8 mouse cellular contexts compared by ENCODE assay signal in genomic region chr12:116404012-116404679, GRCm38 (mm10). TPM values are rescaled to one million over a fixed set of nuclear protein-coding genes. Genes with fewer than 3 reads are reported as not detected.
A peak's percentile ranks its signal among the peaks of the same experiment; 100 is the strongest.
DNase-seq lines count a peak whose midpoint lies in the region; ATAC-seq and TF ChIP-seq lines count a peak whose summit lies in the region.

No protein-coding gene starts in this region.

- peaks cover 26% of the 10 kb centered on the region; the same call in 1 of the 2 replicates for H3K9me3 ChIP-seq in forebrain, embryonic 11.5 days (ENCODE audit: control insufficient read depth, low read length)
- no peaks in the 10 kb centered on the region for H3K9me3 ChIP-seq in intestine, postnatal 0 days (ENCODE audit: control insufficient read depth)
- H3K9me3 ChIP-seq in midbrain, embryonic 14.5 days (ENCODE audit: control insufficient read depth, low read length): peaks cover 20% of the 10 kb centered on the region

- no peak overlapping the region for H3K27ac ChIP-seq in forebrain, embryonic 11.5 days (ENCODE audit: low read depth, low read length)
- H3K27ac ChIP-seq in intestine, postnatal 0 days (ENCODE audit: low read depth, low read length): no peak overlapping the region
- peak overlapping the region; percentile 20; the same call in 1 of the 2 replicates for H3K27ac ChIP-seq in midbrain, embryonic 14.5 days (replicated peaks; ENCODE audit: low read depth, low read length)

- 96% methylated on average over 18 of the region's 18 CpGs for WGBS in forebrain, embryonic 11.5 days
- WGBS in intestine, postnatal 0 days: 96% methylated on average over 18 of the region's 18 CpGs
- 97% methylated on average over 18 of the region's 18 CpGs for WGBS in midbrain, embryonic 14.5 days

- peak overlapping the region; percentile 73; the same call in 1 of the 2 replicates for H3K4me3 ChIP-seq in forebrain, embryonic 11.5 days (ENCODE audit: low read depth, low read length)
- H3K4me3 ChIP-seq in intestine, postnatal 0 days (ENCODE audit: low read depth, low read length): no peak overlapping the region; the same call in 1 of the 2 replicates
- H3K4me3 ChIP-seq in midbrain, embryonic 14.5 days (replicated peaks; ENCODE audit: low read depth, low read length): peak overlapping the region; percentile 71

- no peak overlapping the region for H3K9ac ChIP-seq in forebrain, embryonic 11.5 days (ENCODE audit: low read length)
- H3K9ac ChIP-seq in intestine, postnatal 0 days (ENCODE audit: low read depth, low read length): no peak overlapping the region
- peak overlapping the region; percentile 45; the same call in 1 of the 2 replicates for H3K9ac ChIP-seq in midbrain, embryonic 14.5 days (replicated peaks; ENCODE audit: low read length)

- H3K27me3 ChIP-seq in forebrain, embryonic 11.5 days (ENCODE audit: control insufficient read depth, insufficient read depth, low read length): no peaks in the 10 kb centered on the region
- no peaks in the 10 kb centered on the region for H3K27me3 ChIP-seq in intestine, postnatal 0 days (replicated peaks; ENCODE audit: control insufficient read depth, insufficient read depth, low read length)
- no peaks in the 10 kb centered on the region for H3K27me3 ChIP-seq in midbrain, embryonic 14.5 days (ENCODE audit: control insufficient read depth, insufficient read depth, low read length)

- TF ChIP-seq CTCF in intestine, postnatal 0 days (IDR thresholded peaks at IDR 0.05; ENCODE audit: low read depth): no peak

- peaks cover 10% of the 10 kb centered on the region; the same call in 1 of the 2 replicates for H3K36me3 ChIP-seq in forebrain, embryonic 11.5 days (ENCODE audit: control insufficient read depth, insufficient read depth, low read length)
- no peaks in the 10 kb centered on the region for H3K36me3 ChIP-seq in intestine, postnatal 0 days (ENCODE audit: control insufficient read depth, insufficient read depth)
- no peaks in the 10 kb centered on the region for H3K36me3 ChIP-seq in midbrain, embryonic 14.5 days (ENCODE audit: control insufficient read depth, insufficient read depth, low read length)

- no peak for ATAC-seq in forebrain, embryonic 11.5 days (replicated peaks; ENCODE audit: low FRiP score)
- no peak for ATAC-seq in intestine, postnatal 0 days
- no peak for ATAC-seq in midbrain, embryonic 14.5 days (ENCODE audit: low FRiP score, low TSS enrichment)

- peaks cover 3% of the 10 kb centered on the region for H3K4me1 ChIP-seq in forebrain, embryonic 11.5 days (replicated peaks; ENCODE audit: control insufficient read depth, insufficient read depth, low read length)
- no peaks in the 10 kb centered on the region for H3K4me1 ChIP-seq in intestine, postnatal 0 days (replicated peaks; ENCODE audit: control insufficient read depth, insufficient read depth, low read length)
- peaks cover 6% of the 10 kb centered on the region for H3K4me1 ChIP-seq in midbrain, embryonic 14.5 days (ENCODE audit: control insufficient read depth, insufficient read depth, low read length)

- H3K4me2 ChIP-seq in forebrain, embryonic 11.5 days (ENCODE audit: low read depth, low read length, severe bottlenecking): peak overlapping the region; percentile 78
- H3K4me2 ChIP-seq in intestine, postnatal 0 days (replicated peaks; ENCODE audit: low read depth): peak overlapping the region; percentile 94
- H3K4me2 ChIP-seq in midbrain, embryonic 14.5 days (ENCODE audit: low read length): peak overlapping the region; percentile 93

- peak; percentile 4 for DNase-seq in lung, postnatal 10 days
- DNase-seq in lung, adult 18-20 months: no peak
- DNase-seq in cerebellum, adult 11-12 months: peak; percentile 53
- peak; percentile 54 for DNase-seq in forebrain, embryonic 11.5 days (ENCODE audit: low spot score)
- no peak for DNase-seq in midbrain, embryonic 14.5 days
- DNase-seq in Muller cell, postnatal 12 days (ENCODE audit: inconsistent ontology term): no peak
- no peak for DNase-seq in urinary bladder, postnatal 36 days (ENCODE audit: low spot score in 2 of 2)

RNA-seq across cellular contexts. Expression of gene Ncapg2, which starts 1.1 kb away (rescaled TPM):
- 52.8 and 57.3 TPM in 2 replicates for polyA plus RNA-seq in forebrain, embryonic 11.5 days (2014; fragmentation: Nextera tagmentation; extraction: Ambion mirVana)
- polyA plus RNA-seq in intestine, postnatal 0 days (2015; fragmentation: Nextera tagmentation; extraction: Ambion mirVana): 8.5 and 9.4 TPM in 2 replicates
- polyA plus RNA-seq in midbrain, embryonic 14.5 days (2014; fragmentation: Nextera tagmentation; extraction: Ambion mirVana): 6.2 and 12.7 TPM in 2 replicates

Comparison
In these comparisons a context has a peak if more than half of its experiments do, and no peak if none do; other contexts are left out.
1. DNase-seq: peak in lung, postnatal 10 days (single experiment), cerebellum, adult 11-12 months (single experiment) and forebrain, embryonic 11.5 days (single experiment); none in lung, adult 18-20 months (0 of 2), midbrain, embryonic 14.5 days (single experiment), Muller cell, postnatal 12 days (single experiment) and urinary bladder, postnatal 36 days (0 of 2).
2. Peak in every context shown above with its lines, with median percentiles within 50 percentile points of each other: H3K4me2 ChIP-seq.